Mouse (Mus musculus): ENCODE measurements around the gene Rsph9. TPM values are rescaled to one million over a fixed set of nuclear protein-coding genes. Genes with fewer than 3 reads are reported as not detected.

Rsph9 gene
- polyA plus RNA-seq, 1 experiment from 2014 or later, result 9.6 TPM

- Histone ChIP-seq H3K4me2 (no peak overlapping the region), H3K9me3 (no peaks in the 10 kb centered on the region), H3K4me3 (no peak overlapping the region), H3K27ac (no peak overlapping the region), H3K27me3 (no peaks in the 10 kb centered on the region), H3K9ac (no peak overlapping the region), H3K36me3 (no peaks in the 10 kb centered on the region), H3K4me1 (peaks cover 6% of the 10 kb centered on the region)
- ATAC-seq (ENCODE audit: insufficient number of reproducible peaks, low FRiP score, low TSS enrichment, low read depth), result no peak
- WGBS, result 67% methylated on average over 1 of the region's 1 CpGs
Observed at GRCm38 (mm10) chr17:46091351-46091750, 52.7 kb downstream of the Rsph9 start.

DNA sequence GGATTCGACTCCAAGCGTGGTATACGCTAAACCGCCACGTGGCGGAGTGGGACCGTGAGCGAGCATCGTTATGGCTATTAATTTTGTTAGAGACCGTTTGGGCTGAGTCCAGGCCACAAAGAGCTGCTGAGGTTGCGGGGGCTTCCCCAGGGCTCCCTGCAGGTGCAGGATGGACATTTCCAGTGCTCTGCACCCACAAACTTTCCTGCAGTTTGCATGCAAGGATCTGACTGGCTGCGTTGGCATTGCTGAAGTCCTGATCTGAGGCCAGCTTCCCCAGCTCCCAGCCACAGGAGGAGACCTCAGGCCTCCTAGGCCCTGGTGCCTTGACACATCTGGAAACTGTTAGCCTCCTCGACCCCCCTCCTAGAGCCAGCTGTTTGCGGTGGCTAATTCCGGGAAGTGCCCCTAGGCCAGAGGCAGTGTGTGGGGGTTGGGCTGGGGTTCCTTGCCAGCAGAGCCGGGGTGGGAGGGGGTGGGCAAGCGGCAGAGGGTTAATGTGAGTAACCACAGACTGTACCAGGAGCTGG, 57.6 kb downstream of the Rsph9 start:
- H3K9ac ChIP-seq, result no peak overlapping the region
- H3K27ac ChIP-seq, result peak overlapping the region; percentile 43; the same call in 1 of the 2 replicates
- H3K4me2 ChIP-seq, result no peak overlapping the region; the same call in 1 of the 2 replicates
- ATAC-seq (ENCODE audit: insufficient number of reproducible peaks, low FRiP score, low TSS enrichment, low read depth), result peak; percentile 55; the same call in 1 of the 2 replicates
- H3K36me3 ChIP-seq, result no peaks in the 10 kb centered on the region
- H3K9me3 ChIP-seq, result no peaks in the 10 kb centered on the region
- peaks cover 41% of the 10 kb centered on the region for H3K4me1 ChIP-seq
- no peaks in the 10 kb centered on the region for H3K27me3 ChIP-seq
- H3K4me3 ChIP-seq, result no peak overlapping the region
- WGBS, result 15% methylated on average over 17 of the region's 17 CpGs

- H3K4me2 ChIP-seq, result peak overlapping the region; percentile 29
- no peaks in the 10 kb centered on the region for H3K9me3 ChIP-seq
- peak; percentile 70 for ATAC-seq (ENCODE audit: insufficient number of reproducible peaks, low FRiP score, low TSS enrichment, low read depth)
- no peaks in the 10 kb centered on the region for H3K27me3 ChIP-seq
- H3K9ac ChIP-seq, result 0 out of 2 replicates have a peak overlapping the region, but pooled peaks have one; percentile 14
- H3K36me3 ChIP-seq, result no peaks in the 10 kb centered on the region
- H3K4me1 ChIP-seq, result peaks cover 43% of the 10 kb centered on the region
- WGBS, result 0% methylated on average over 10 of the region's 10 CpGs
- H3K27ac ChIP-seq, result peak overlapping the region; percentile 75
- 0 out of 2 replicates have a peak overlapping the region, but pooled peaks have one; percentile 1 for H3K4me3 ChIP-seq
Observed at GRCm38 (mm10) chr17:46084091-46084501, 59.9 kb downstream of the Rsph9 start.

DNA sequence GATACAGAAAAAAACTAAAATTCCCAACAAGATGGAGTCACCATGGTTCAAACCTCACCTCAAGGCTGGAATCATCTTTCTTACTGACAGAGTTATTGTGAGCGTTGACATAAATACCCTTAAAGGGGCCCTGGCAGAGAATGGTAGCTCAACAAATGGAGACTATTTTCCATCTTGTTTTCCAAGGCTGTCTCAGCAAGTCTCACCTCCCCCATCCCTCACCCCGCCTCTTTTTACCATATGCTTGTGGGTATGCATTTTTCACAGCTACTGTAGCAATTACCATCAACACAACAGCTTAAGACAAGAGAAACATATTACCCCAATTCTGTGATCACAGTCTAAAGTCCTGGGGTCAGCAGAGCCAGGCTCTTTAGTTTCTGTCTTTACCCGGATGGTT, 60.6 kb downstream of the Rsph9 start:
- 74% methylated on average over 3 of the region's 3 CpGs for WGBS
- Histone ChIP-seq H3K9me3 (no peaks in the 10 kb centered on the region), H3K27me3 (no peaks in the 10 kb centered on the region), H3K4me3 (no peak overlapping the region), H3K4me1 (peaks cover 43% of the 10 kb centered on the region), H3K9ac (no peak overlapping the region), H3K36me3 (no peaks in the 10 kb centered on the region), H3K4me2 (peak overlapping the region; percentile 29; the same call in 1 of the 2 replicates), H3K27ac (peak overlapping the region; percentile 75)
- ATAC-seq (ENCODE audit: insufficient number of reproducible peaks, low FRiP score, low TSS enrichment, low read depth), result no peak

DNA sequence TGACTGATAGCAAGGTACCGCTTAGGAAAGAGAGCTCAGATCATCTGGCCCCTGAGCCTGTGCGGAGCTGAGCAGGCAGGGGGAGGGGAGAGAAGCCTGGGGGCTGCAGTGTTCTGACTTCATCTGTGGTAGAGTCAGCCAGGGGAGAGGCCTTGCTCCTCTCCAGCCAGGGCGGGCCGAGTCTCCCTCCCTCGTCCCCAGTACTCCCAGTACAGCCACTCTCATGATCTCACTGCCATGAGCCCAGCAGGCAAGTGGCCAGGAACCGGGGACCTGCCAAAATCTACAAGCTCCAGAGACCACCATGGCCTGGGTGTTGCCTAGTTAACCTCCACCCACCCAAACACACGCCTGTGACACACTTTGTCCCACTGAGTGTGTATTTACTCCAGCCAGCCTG, 62.4 kb downstream of the Rsph9 start:
- ATAC-seq (ENCODE audit: insufficient number of reproducible peaks, low FRiP score, low TSS enrichment, low read depth), result 0 out of 2 replicates have a peak, but pooled peaks have one; percentile 25
- H3K4me3 ChIP-seq, result no peak overlapping the region
- no peaks in the 10 kb centered on the region for H3K27me3 ChIP-seq
- no peaks in the 10 kb centered on the region for H3K9me3 ChIP-seq
- 55% methylated on average over 7 of the region's 7 CpGs for WGBS
- H3K4me1 ChIP-seq, result peaks cover 40% of the 10 kb centered on the region
- no peak overlapping the region; the same call in 1 of the 2 replicates for H3K27ac ChIP-seq
- H3K4me2 ChIP-seq, result no peak overlapping the region
- H3K36me3 ChIP-seq, result no peaks in the 10 kb centered on the region
- no peak overlapping the region for H3K9ac ChIP-seq

GRCm38 (mm10) chr17:46081042-46081441, 63.0 kb downstream of the Rsph9 start:
- H3K27me3 ChIP-seq, result no peaks in the 10 kb centered on the region
- H3K9ac ChIP-seq, result no peak overlapping the region
- no peak overlapping the region for H3K4me3 ChIP-seq
- 71% methylated on average over 5 of the region's 5 CpGs for WGBS
- no peak overlapping the region for H3K4me2 ChIP-seq
- ATAC-seq (ENCODE audit: insufficient number of reproducible peaks, low FRiP score, low TSS enrichment, low read depth), result no peak
- no peaks in the 10 kb centered on the region for H3K9me3 ChIP-seq
- no peak overlapping the region for H3K27ac ChIP-seq
- peaks cover 34% of the 10 kb centered on the region for H3K4me1 ChIP-seq
- H3K36me3 ChIP-seq, result no peaks in the 10 kb centered on the region

DNA sequence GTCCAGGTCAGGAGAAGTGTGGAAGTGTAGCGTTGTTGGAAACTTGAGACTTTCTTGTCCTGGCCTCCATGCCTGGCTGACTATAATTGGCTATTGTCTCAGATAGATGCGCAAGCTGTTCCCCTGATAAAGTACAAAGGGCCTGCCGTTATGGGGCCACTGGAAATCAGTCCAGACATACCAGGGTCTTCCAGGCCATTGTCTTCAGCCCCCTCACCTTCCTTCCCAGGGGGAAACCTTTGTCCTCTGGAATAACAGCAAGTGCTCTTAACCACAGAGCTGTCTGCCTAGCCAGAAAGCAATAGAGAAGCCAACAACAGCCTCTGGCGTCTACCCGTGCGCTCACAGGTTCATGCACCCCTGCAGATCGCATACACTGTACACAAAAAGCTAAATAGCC, 63.6 kb downstream of the Rsph9 start:
- Histone ChIP-seq H3K4me2 (no peak overlapping the region), H3K4me3 (no peak overlapping the region), H3K27me3 (no peaks in the 10 kb centered on the region), H3K9ac (no peak overlapping the region), H3K36me3 (no peaks in the 10 kb centered on the region), H3K4me1 (peaks cover 32% of the 10 kb centered on the region), H3K9me3 (no peaks in the 10 kb centered on the region), H3K27ac (no peak overlapping the region)
- WGBS, result 76% methylated on average over 7 of the region's 7 CpGs
- no peak for ATAC-seq (ENCODE audit: insufficient number of reproducible peaks, low FRiP score, low TSS enrichment, low read depth)

DNA sequence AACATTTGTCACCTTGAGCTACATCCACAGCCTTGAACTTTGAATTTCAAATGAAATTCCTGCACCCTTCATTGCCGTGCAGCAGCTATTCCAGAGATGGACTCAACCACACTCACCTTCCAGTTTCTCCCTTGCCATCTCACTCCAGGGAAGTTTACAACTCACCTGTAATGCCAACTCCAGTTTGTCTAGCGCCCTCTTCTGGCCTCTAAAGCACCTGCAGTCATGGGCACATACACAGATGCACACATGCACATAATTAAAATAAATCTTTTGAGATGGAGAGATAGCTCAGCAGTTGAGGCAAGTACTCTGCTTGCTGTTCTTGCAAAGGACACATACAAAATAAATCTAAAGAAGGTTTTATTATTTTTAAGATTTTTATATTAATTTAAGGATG, 65.0 kb downstream of the Rsph9 start:
- ATAC-seq (ENCODE audit: insufficient number of reproducible peaks, low FRiP score, low TSS enrichment, low read depth), result no peak
- Histone ChIP-seq H3K36me3 (no peaks in the 10 kb centered on the region), H3K4me1 (peaks cover 32% of the 10 kb centered on the region), H3K9ac (no peak overlapping the region), H3K27ac (no peak overlapping the region), H3K9me3 (no peaks in the 10 kb centered on the region), H3K4me2 (no peak overlapping the region), H3K4me3 (no peak overlapping the region), H3K27me3 (no peaks in the 10 kb centered on the region)
- 72% methylated on average over 2 of the region's 2 CpGs for WGBS

DNA sequence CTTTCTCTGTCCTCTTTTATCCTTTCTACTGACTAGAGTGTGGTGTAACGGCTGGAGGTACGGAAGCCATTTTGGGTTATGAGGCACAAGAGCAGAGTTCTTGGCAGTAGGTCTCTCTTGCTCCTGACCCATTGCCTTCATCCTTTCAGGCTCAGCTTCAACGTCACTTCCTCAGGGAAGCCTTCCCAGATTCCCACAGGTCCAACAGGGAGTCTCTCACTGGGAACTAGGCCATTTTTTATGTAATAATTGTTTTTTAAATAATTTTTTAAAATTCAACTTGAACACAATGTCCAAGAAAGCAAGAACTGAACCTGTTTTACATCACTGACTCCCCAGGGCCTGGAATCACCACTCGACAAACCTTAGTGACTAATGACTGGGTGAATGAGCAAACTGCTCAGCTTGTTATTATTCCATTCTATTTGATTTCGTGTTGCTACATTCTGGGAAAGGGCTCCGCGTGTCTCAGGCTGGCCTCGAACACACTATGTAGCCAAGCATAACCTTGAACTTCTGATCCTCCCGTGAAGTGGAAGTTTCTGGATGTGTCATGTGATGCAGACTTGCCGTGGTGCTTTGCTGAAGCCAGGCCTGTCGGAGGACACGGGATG, 66.0 kb downstream of the Rsph9 start:
- no peaks in the 10 kb centered on the region for H3K27me3 ChIP-seq
- no peaks in the 10 kb centered on the region for H3K9me3 ChIP-seq
- WGBS, result 89% methylated on average over 12 of the region's 12 CpGs
- H3K9ac ChIP-seq, result no peak overlapping the region
- ATAC-seq (ENCODE audit: insufficient number of reproducible peaks, low FRiP score, low TSS enrichment, low read depth), result no peak
- no peak overlapping the region for H3K4me3 ChIP-seq
- no peak overlapping the region for H3K27ac ChIP-seq
- H3K36me3 ChIP-seq, result no peaks in the 10 kb centered on the region
- H3K4me1 ChIP-seq, result peaks cover 30% of the 10 kb centered on the region
- H3K4me2 ChIP-seq, result no peak overlapping the region

DNA sequence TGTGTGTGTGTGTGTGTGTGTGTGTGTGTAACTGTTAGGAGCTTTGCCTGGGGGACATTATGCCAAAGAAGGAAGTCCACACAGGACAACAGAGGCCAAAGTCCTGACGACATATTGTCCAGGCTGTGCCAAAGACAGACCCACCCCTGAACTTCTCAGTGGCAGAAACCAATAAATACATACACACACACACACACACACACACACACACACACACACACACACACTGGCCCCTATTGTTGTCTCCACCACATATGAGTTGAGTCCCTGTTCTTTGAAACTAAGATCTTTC, 67.8 kb downstream of the Rsph9 start:
- Histone ChIP-seq H3K9me3 (no peaks in the 10 kb centered on the region), H3K4me3 (no peak overlapping the region), H3K4me2 (no peak overlapping the region), H3K4me1 (peaks cover 24% of the 10 kb centered on the region), H3K27ac (no peak overlapping the region), H3K27me3 (no peaks in the 10 kb centered on the region), H3K9ac (no peak overlapping the region), H3K36me3 (no peaks in the 10 kb centered on the region)
- ATAC-seq (ENCODE audit: insufficient number of reproducible peaks, low FRiP score, low TSS enrichment, low read depth), result no peak
- 60% methylated on average over 1 of the region's 1 CpGs for WGBS

DNA sequence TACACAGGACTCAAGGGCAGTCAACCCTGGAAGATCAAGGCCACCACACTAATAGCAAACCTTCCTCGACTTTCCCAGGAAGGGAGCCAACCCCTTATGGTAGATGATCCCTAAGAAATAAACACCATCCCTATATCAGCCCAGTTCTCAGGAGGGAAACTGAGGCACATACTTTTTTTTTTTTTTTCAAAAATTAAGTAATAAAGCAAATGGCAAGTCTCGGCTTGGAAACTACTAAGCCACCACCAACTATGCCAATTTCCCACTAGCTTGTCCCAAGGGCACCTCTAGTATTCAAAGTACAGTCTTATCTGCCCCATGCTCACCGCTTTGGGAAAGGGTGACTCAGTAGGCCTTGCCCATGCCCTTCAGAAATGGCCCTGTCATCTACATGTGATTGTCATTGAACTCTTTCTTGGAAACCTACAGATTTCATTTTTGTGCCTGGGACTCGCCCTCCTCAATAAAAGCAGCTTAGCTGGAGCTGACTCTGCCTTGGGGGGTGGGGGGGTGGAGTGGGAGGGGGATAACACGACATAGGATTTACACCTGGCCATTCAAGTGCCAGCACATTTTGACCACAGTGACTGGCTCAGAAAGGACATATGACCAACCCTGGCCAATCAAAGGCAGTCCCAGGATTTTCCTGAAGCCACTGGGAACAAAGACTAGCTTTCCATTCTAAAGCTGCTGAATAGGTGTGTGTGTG, 68.3 kb downstream of the Rsph9 start:
- Histone ChIP-seq H3K27ac (no peak overlapping the region), H3K9me3 (no peaks in the 10 kb centered on the region), H3K27me3 (no peaks in the 10 kb centered on the region), H3K9ac (no peak overlapping the region), H3K4me1 (peaks cover 24% of the 10 kb centered on the region), H3K36me3 (no peaks in the 10 kb centered on the region), H3K4me3 (no peak overlapping the region), H3K4me2 (no peak overlapping the region)
- ATAC-seq (ENCODE audit: insufficient number of reproducible peaks, low FRiP score, low TSS enrichment, low read depth), result no peak
- WGBS, result 66% methylated on average over 5 of the region's 5 CpGs

- 61% methylated on average over 3 of the region's 3 CpGs for WGBS
- no peak overlapping the region for H3K4me3 ChIP-seq
- no peak overlapping the region for H3K4me2 ChIP-seq
- no peak for ATAC-seq (ENCODE audit: insufficient number of reproducible peaks, low FRiP score, low TSS enrichment, low read depth)
- peaks cover 24% of the 10 kb centered on the region for H3K4me1 ChIP-seq
- no peak overlapping the region for H3K27ac ChIP-seq
- H3K36me3 ChIP-seq, result no peaks in the 10 kb centered on the region
- H3K27me3 ChIP-seq, result no peaks in the 10 kb centered on the region
- no peak overlapping the region for H3K9ac ChIP-seq
- H3K9me3 ChIP-seq, result no peaks in the 10 kb centered on the region
Observed at GRCm38 (mm10) chr17:46075116-46075485, 68.9 kb downstream of the Rsph9 start.

Measured in limb, embryonic 15.5 days (tissue).